Mouse (Mus musculus): ENCODE results near the gene Strn4. TPM values are rescaled to one million over a fixed set of nuclear protein-coding genes. Genes with fewer than 3 reads are reported as not detected.

Strn4 gene
- 83.0 and 118 TPM in 2 replicates for polyA plus RNA-seq (2012; ENCODE audit: insufficient read depth, low replicate concordance)

DNA sequence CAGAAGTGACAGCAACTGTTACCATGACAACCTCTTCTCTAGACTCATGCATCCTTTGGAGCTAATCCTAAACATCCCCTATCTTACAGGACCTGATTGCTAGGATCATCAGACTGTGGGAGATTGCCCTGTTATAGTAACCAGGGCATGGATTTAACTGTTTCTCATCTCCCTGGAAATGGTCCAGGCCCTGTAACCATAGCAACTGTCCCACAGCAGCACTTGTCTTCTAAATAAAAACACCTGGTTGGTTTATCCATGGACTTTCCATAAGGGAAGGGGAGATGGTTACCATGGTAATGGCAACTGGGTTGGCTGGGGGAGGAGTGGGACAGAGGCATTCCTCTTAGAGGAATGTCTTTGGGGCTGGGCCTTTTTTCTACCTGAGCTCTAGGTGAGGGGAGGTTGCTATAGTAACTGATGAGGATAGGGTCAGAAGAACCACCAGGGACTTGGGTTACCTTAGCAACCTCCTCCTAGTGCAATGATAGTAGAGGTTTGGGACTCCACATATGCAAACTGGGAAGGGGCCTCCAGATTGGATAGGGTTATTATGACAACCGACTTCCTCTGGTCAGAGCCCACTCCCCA, at the start of gene Strn4:
Strn4 (plus strand) TSS at position 539 of the 591 bp plus-strand sequence.
- Histone ChIP-seq H3K36me3 (replicated peaks; ENCODE audit: low read length) (peaks cover 61% of the 10 kb centered on the region), H3K27me3 (replicated peaks) (no peaks in the 10 kb centered on the region), H3K4me3 (replicated peaks) (peak within 1 kb of the TSS; percentile 98), H3K9me3 (no peaks in the 10 kb centered on the region), H3K4me1 (peaks cover 55% of the 10 kb centered on the region)
- TF ChIP-seq GATA1 (IDR thresholded peaks at IDR 0.05; ENCODE audit: borderline replicate concordance, low read length) (no peak), FLI1 (IDR thresholded peaks at IDR 0.05; ENCODE audit: low read length) (no peak)

DNA sequence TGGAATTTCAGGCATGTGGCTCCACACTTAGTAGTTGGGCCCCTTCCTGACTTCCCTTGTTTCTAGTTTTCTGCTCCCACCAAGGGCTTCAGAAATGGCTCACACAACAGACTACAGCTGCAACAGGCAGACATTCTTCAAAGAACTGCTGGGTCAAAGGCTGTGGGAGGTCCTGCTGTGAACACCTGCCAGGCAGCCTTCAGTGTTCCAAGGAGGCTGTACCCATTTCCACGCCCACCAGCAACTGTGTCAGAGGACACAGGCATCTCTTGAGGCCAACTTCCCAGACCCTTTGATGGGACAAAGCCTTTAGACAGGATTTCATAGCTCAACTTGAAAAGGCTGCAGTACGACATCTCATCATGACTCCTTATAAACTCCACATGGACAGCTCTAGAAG, 49.2 kb upstream of the Strn4 start:
- Histone ChIP-seq H3K36me3 (replicated peaks; ENCODE audit: low read length) (no peaks in the 10 kb centered on the region), H3K9me3 (peaks cover 20% of the 10 kb centered on the region), H3K4me3 (replicated peaks) (no peak overlapping the region), H3K27me3 (replicated peaks) (peaks cover 20% of the 10 kb centered on the region), H3K4me1 (peaks cover 9% of the 10 kb centered on the region)
- no peak for TF ChIP-seq GATA1 (IDR thresholded peaks at IDR 0.05; ENCODE audit: borderline replicate concordance, low read length)

DNA sequence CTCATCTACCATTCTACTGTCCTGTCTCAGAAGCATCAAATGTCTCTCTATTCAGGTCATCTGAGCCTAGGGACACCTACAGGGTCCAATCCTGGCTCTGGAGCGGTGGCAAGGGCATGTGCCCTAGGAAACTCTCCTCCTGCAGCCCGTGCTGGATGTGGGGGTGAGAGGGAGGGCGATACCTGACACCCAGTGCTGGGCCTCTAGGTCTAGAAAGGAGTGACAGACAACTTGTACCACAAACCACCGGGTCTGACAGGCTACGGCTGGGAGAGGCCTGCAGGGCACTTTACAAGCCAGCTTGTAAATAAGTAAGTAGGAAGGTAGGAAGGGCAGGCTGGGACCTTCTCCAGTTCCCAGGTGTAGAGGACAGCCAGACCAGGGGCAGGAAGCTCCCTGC, 39.8 kb upstream of the Strn4 start:
- Histone ChIP-seq H3K36me3 (replicated peaks; ENCODE audit: low read length) (no peaks in the 10 kb centered on the region), H3K27me3 (replicated peaks) (peaks cover 12% of the 10 kb centered on the region), H3K9me3 (peaks cover 11% of the 10 kb centered on the region), H3K4me3 (replicated peaks) (no peak overlapping the region), H3K4me1 (peaks cover 19% of the 10 kb centered on the region)
- no peak for TF ChIP-seq FLI1 (IDR thresholded peaks at IDR 0.05; ENCODE audit: low read length)
- TF ChIP-seq GATA1 (IDR thresholded peaks at IDR 0.05; ENCODE audit: borderline replicate concordance, low read length): no peak

GRCm38 (mm10) chr7:16780076-16780475, 35.6 kb upstream of the Strn4 start:
- H3K36me3 ChIP-seq (replicated peaks; ENCODE audit: low read length): peaks cover 5% of the 10 kb centered on the region
- TF ChIP-seq FLI1 (IDR thresholded peaks at IDR 0.05; ENCODE audit: low read length) (no peak), GATA1 (IDR thresholded peaks at IDR 0.05; ENCODE audit: borderline replicate concordance, low read length) (no peak)
- H3K27me3 ChIP-seq (replicated peaks): peaks cover 3% of the 10 kb centered on the region
- H3K9me3 ChIP-seq: no peaks in the 10 kb centered on the region
- H3K4me3 ChIP-seq (replicated peaks): no peak overlapping the region
- peaks cover 58% of the 10 kb centered on the region for H3K4me1 ChIP-seq

GRCm38 (mm10) chr7:16780825-16781554, 34.7 kb upstream of the Strn4 start, which contains the start of gene Slc1a5:
Gene Slc1a5, plus strand, starts transcription at chr7:16781340.
- H3K27me3 ChIP-seq (replicated peaks): no peaks in the 10 kb centered on the region
- peaks cover 11% of the 10 kb centered on the region for H3K36me3 ChIP-seq (replicated peaks; ENCODE audit: low read length)
- no peaks in the 10 kb centered on the region for H3K9me3 ChIP-seq
- H3K4me1 ChIP-seq: peaks cover 63% of the 10 kb centered on the region
- H3K4me3 ChIP-seq (replicated peaks): peak within 1 kb of the TSS; percentile 98
- 0 out of 2 replicates have a peak, but pooled peaks have one; percentile 22 for TF ChIP-seq FLI1 (IDR thresholded peaks at IDR 0.05; ENCODE audit: low read length)
- no peak for TF ChIP-seq GATA1 (IDR thresholded peaks at IDR 0.05; ENCODE audit: borderline replicate concordance, low read length)

DNA sequence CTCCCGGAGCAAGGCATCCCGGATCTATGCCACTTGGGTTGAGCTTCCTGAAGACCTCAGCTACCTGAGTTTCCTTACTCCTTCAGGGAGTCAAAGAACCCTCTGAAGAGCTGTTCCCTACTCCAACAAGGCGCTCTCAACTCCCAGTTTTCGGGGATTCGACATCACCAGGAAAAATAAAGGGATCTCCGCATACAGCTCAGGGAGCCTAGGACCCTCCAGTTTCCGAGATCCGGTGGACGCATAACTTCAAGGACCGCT, 34.2 kb upstream of the Strn4 start:
- no peak for TF ChIP-seq FLI1 (IDR thresholded peaks at IDR 0.05; ENCODE audit: low read length)
- TF ChIP-seq GATA1 (IDR thresholded peaks at IDR 0.05; ENCODE audit: borderline replicate concordance, low read length): no peak
- H3K4me1 ChIP-seq: peaks cover 63% of the 10 kb centered on the region
- peak overlapping the region; percentile 98 for H3K4me3 ChIP-seq (replicated peaks)
- no peaks in the 10 kb centered on the region for H3K27me3 ChIP-seq (replicated peaks)
- H3K36me3 ChIP-seq (replicated peaks; ENCODE audit: low read length): peaks cover 16% of the 10 kb centered on the region
- H3K9me3 ChIP-seq: no peaks in the 10 kb centered on the region

GRCm38 (mm10) chr7:16781816-16782554, 33.7 kb upstream of the Strn4 start:
- Histone ChIP-seq H3K9me3 (no peaks in the 10 kb centered on the region), H3K27me3 (replicated peaks) (no peaks in the 10 kb centered on the region), H3K4me1 (peaks cover 67% of the 10 kb centered on the region), H3K36me3 (replicated peaks; ENCODE audit: low read length) (peaks cover 21% of the 10 kb centered on the region), H3K4me3 (replicated peaks) (peak overlapping the region; percentile 98)
- no peak for TF ChIP-seq GATA1 (IDR thresholded peaks at IDR 0.05; ENCODE audit: borderline replicate concordance, low read length)
- TF ChIP-seq FLI1 (IDR thresholded peaks at IDR 0.05; ENCODE audit: low read length): no peak

DNA sequence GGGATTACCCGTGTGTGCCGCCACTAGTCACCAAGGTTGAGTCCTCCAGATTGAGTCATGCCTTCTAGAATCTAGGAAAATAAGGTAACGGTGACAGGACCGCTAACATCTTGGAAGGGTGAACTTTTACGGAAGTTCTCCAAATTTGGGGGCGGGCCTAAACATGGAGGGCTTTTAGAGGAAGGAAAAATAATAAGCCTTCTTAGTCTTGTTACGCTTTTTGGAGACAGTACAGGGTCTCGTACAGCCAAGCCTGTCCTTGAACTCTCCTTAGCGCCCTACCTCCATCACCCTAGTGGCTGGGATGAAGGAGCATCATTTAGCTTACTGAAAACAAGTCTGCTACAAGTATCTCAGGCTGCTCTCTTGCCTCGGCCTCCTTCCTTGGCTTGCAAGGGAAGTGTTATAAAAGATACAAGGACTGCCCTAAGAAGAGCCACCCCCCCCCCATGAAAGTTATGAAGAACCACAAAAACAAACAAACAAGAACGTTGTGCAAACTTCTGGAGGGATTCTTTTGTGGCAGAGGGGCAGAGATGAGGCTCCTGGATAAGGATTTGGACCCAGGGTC, 33.0 kb upstream of the Strn4 start:
- no peaks in the 10 kb centered on the region for H3K9me3 ChIP-seq
- peak overlapping the region; percentile 98 for H3K4me3 ChIP-seq (replicated peaks)
- no peaks in the 10 kb centered on the region for H3K27me3 ChIP-seq (replicated peaks)
- H3K4me1 ChIP-seq: peaks cover 67% of the 10 kb centered on the region
- H3K36me3 ChIP-seq (replicated peaks; ENCODE audit: low read length): peaks cover 27% of the 10 kb centered on the region
- TF ChIP-seq GATA1 (IDR thresholded peaks at IDR 0.05; ENCODE audit: borderline replicate concordance, low read length) (no peak; the same call in 2 of the 3 replicates), FLI1 (IDR thresholded peaks at IDR 0.05; ENCODE audit: low read length) (no peak)

- no peak for TF ChIP-seq FLI1 (IDR thresholded peaks at IDR 0.05; ENCODE audit: low read length)
- no peak for TF ChIP-seq GATA1 (IDR thresholded peaks at IDR 0.05; ENCODE audit: borderline replicate concordance, low read length)
- Histone ChIP-seq H3K36me3 (replicated peaks; ENCODE audit: low read length) (peaks cover 33% of the 10 kb centered on the region), H3K27me3 (replicated peaks) (no peaks in the 10 kb centered on the region), H3K4me3 (replicated peaks) (peak overlapping the region; percentile 98), H3K4me1 (peaks cover 67% of the 10 kb centered on the region), H3K9me3 (no peaks in the 10 kb centered on the region)
Observed at GRCm38 (mm10) chr7:16783224-16783688, 32.4 kb upstream of the Strn4 start.

Data from megakaryocyte, embryonic 14.5 days (primary cell).